Mouse (Mus musculus): ENCODE data around the gene Smpd4. TPM values are rescaled to one million over a fixed set of nuclear protein-coding genes. Genes with fewer than 3 reads are reported as not detected.
A peak's percentile ranks its signal among the peaks of the same experiment; 100 is the strongest.

The Smpd4 gene
- polyA plus RNA-seq, 1 experiment from 2014 or later: 22.8 TPM

DNA sequence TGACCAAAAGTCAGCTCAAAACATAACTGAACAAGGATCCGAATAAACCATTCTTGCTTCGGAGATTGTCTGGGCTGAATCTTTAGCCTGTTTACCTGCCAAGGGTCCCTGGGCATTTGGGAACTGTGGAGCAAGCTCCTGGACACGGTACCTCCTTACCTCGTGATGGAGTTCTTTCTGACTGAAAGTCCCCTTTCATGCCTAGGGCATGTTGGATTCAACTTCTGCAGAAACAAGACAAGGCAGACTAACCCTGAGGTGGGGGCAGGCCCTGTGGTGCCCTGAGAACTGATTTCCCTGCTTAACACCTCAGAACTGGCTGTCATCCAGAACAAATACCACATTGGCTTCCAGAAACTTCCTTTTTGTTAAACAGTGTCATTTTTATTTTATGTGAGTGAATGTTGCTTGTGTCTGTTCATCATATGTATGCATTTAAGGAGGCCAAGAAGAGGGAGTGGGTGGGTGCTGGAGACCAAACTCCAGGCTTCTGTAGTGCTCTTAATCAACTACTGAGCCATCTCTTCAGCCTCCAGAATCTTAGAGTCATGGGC is 24.4 kb downstream of the Smpd4 start:
- H3K36me3 ChIP-seq (ENCODE audit: control insufficient read depth, insufficient read depth): peaks cover 43% of the 10 kb centered on the region
- H3K4me2 ChIP-seq (ENCODE audit: low read depth, low read length): no peak overlapping the region
- no peak overlapping the region for H3K9ac ChIP-seq (ENCODE audit: low read length)
- H3K9me3 ChIP-seq (replicated peaks; ENCODE audit: control insufficient read depth, low read length): no peaks in the 10 kb centered on the region
- WGBS: 80% methylated on average over 4 of the region's 4 CpGs
- H3K27me3 ChIP-seq (ENCODE audit: control insufficient read depth, insufficient read depth, low read length): no peaks in the 10 kb centered on the region
- H3K27ac ChIP-seq (ENCODE audit: low read length): no peak overlapping the region
- ATAC-seq (replicated peaks; ENCODE audit: extremely low read depth, insufficient read depth, low FRiP score): no peak
- H3K4me1 ChIP-seq (ENCODE audit: control insufficient read depth, insufficient read depth, low read length): peaks cover 9% of the 10 kb centered on the region
- no peak overlapping the region for H3K4me3 ChIP-seq (ENCODE audit: low read length)

DNA sequence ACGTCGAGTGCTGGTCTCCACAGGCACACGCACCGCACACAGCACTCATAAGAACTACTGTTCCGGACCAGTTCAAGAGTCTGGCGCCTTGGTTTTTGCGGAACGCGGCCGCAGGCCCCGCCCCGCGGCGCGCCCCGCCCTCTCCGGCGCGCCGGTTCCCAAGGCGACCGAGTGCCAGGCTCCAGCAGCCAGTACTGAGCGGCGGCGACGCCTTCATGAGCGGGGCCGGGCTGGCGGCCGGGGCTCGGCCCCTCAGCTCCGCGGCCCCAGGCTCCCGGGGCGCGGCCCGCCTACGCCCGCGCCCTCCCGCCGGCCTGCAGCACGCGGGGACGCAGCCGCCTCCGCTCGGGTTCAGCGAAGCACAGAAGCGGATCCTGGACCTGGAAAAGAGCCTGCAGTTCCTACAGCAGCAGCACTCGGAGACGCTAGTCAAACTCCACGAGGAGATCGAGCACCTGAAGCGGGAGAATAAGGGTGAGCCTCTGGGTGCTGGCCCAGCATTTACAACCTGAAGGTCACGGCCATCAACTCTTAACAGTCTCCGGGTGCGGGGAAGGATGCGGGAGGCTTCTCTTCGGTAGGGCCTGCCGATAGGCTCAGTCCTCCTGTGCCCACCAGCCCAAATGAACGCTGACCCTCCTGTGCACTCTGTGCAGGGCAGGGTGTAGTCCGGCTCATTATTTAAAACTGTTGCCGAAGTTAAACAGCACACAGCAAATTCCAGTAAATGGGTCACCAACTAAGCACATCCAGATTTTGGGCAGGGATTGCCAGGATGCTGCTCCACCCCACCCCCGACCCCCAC is 27.4 kb downstream of the Smpd4 start, which contains the start of gene Ccdc74a:
Gene Ccdc74a (plus strand): TSS at position 161 of the 805 bp plus-strand sequence.
- ATAC-seq (replicated peaks; ENCODE audit: extremely low read depth, insufficient read depth, low FRiP score): peak; percentile 92
- peak within 1 kb of the TSS; percentile 98 for H3K4me2 ChIP-seq (ENCODE audit: low read depth, low read length)
- 2% methylated on average over 64 of the region's 65 CpGs for WGBS
- H3K9me3 ChIP-seq (replicated peaks; ENCODE audit: control insufficient read depth, low read length): no peaks in the 10 kb centered on the region
- peaks cover 21% of the 10 kb centered on the region for H3K36me3 ChIP-seq (ENCODE audit: control insufficient read depth, insufficient read depth)
- peaks cover 9% of the 10 kb centered on the region for H3K4me1 ChIP-seq (ENCODE audit: control insufficient read depth, insufficient read depth, low read length)
- H3K4me3 ChIP-seq (ENCODE audit: low read length): peak within 1 kb of the TSS; percentile 66
- peak within 1 kb of the TSS; percentile 11; the same call in 1 of the 2 replicates for H3K27ac ChIP-seq (ENCODE audit: low read length)
- H3K9ac ChIP-seq (ENCODE audit: low read length): peak within 1 kb of the TSS; percentile 74
- H3K27me3 ChIP-seq (ENCODE audit: control insufficient read depth, insufficient read depth, low read length): no peaks in the 10 kb centered on the region

- Histone ChIP-seq H3K27me3 (ENCODE audit: control insufficient read depth, insufficient read depth, low read length) (no peaks in the 10 kb centered on the region), H3K4me1 (ENCODE audit: control insufficient read depth, insufficient read depth, low read length) (peaks cover 9% of the 10 kb centered on the region), H3K9ac (ENCODE audit: low read length) (no peak overlapping the region), H3K27ac (ENCODE audit: low read length) (no peak overlapping the region), H3K4me3 (ENCODE audit: low read length) (no peak overlapping the region), H3K36me3 (ENCODE audit: control insufficient read depth, insufficient read depth) (peaks cover 21% of the 10 kb centered on the region), H3K4me2 (ENCODE audit: low read depth, low read length) (peak overlapping the region; percentile 98; the same call in 1 of the 2 replicates), H3K9me3 (replicated peaks; ENCODE audit: control insufficient read depth, low read length) (no peaks in the 10 kb centered on the region)
- no peak for ATAC-seq (replicated peaks; ENCODE audit: extremely low read depth, insufficient read depth, low FRiP score)
- WGBS: 33% methylated on average over 1 of the region's 1 CpGs
Observed at GRCm38 (mm10) chr16:17647156-17647555, 28.0 kb downstream of the Smpd4 start.

DNA sequence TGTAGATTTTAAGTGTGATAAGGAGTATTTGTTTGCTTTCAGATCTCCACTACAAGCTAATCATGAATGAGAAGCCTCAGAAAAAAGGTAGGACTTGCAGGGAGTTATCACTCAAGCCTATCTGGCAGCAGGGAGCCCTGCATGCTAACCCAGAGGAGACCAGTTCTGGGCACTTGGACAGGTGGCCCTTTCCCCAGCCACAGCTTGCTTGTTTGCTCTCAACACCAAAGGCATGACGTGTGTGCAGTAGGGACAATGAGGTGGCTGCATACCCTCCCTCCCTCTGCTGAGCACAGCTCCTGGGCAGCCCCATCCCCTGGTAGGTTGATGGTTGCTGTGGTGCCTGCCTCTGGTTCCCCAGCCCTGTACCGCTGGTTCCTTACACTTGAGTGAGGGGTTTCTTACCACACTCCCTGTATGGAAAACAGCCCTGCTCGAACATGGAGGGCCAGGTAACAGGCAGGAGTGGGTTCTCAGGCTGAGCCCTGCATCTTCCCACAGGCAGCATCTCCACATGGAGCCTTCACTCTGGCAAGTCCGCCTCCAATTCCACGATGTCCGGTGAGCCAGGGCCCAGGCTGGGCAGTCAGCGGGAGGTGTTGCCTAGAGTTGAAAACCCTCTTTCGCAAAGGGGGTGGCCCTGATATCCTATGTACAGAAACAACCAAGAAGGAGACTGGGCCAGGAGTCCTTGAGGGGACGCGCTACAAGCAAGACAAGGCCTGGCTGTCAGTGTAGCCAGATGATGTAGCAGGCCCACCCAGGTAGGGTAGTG is 28.6 kb downstream of the Smpd4 start:
- H3K36me3 ChIP-seq (ENCODE audit: control insufficient read depth, insufficient read depth): peaks cover 20% of the 10 kb centered on the region
- no peak overlapping the region for H3K9ac ChIP-seq (ENCODE audit: low read length)
- no peak for ATAC-seq (replicated peaks; ENCODE audit: extremely low read depth, insufficient read depth, low FRiP score)
- H3K4me1 ChIP-seq (ENCODE audit: control insufficient read depth, insufficient read depth, low read length): peaks cover 12% of the 10 kb centered on the region
- no peaks in the 10 kb centered on the region for H3K27me3 ChIP-seq (ENCODE audit: control insufficient read depth, insufficient read depth, low read length)
- 88% methylated on average over 10 of the region's 10 CpGs for whole genome bisulfite sequencing
- H3K27ac ChIP-seq (ENCODE audit: low read length): no peak overlapping the region
- no peak overlapping the region for H3K4me3 ChIP-seq (ENCODE audit: low read length)
- no peaks in the 10 kb centered on the region for H3K9me3 ChIP-seq (replicated peaks; ENCODE audit: control insufficient read depth, low read length)
- no peak overlapping the region for H3K4me2 ChIP-seq (ENCODE audit: low read depth, low read length)

- H3K27me3 ChIP-seq (ENCODE audit: control insufficient read depth, insufficient read depth, low read length): no peaks in the 10 kb centered on the region
- no peak overlapping the region for H3K9ac ChIP-seq (ENCODE audit: low read length)
- H3K27ac ChIP-seq (ENCODE audit: low read length): no peak overlapping the region
- no peak for ATAC-seq (replicated peaks; ENCODE audit: extremely low read depth, insufficient read depth, low FRiP score)
- H3K4me1 ChIP-seq (ENCODE audit: control insufficient read depth, insufficient read depth, low read length): peaks cover 12% of the 10 kb centered on the region
- H3K9me3 ChIP-seq (replicated peaks; ENCODE audit: control insufficient read depth, low read length): no peaks in the 10 kb centered on the region
- WGBS: 85% methylated on average over 16 of the region's 16 CpGs
- peaks cover 29% of the 10 kb centered on the region for H3K36me3 ChIP-seq (ENCODE audit: control insufficient read depth, insufficient read depth)
- H3K4me3 ChIP-seq (ENCODE audit: low read length): no peak overlapping the region
- H3K4me2 ChIP-seq (ENCODE audit: low read depth, low read length): no peak overlapping the region
Observed at GRCm38 (mm10) chr16:17649925-17650605, 30.9 kb downstream of the Smpd4 start.

DNA sequence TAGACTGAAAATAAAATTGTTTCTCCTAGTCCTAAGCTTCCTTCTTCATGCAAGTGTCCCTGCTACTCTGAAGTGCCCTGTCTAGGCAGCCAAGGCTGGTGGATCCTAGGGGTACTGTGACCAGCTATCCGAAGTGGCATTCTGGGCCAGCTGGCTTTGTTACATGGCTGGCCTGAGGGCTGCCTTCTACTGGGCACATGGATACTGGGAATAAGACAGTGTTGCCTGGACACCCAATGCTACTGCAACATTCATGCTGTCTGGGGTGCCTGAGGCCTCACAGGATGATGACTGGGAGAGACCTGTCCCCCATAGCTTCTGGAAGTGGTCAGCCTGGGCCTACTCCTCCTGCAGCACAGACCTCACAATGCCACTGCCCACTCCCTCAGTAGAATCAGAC is 31.6 kb downstream of the Smpd4 start:
- Histone ChIP-seq H3K27ac (ENCODE audit: low read length) (no peak overlapping the region), H3K4me3 (ENCODE audit: low read length) (no peak overlapping the region), H3K36me3 (ENCODE audit: control insufficient read depth, insufficient read depth) (peaks cover 33% of the 10 kb centered on the region), H3K27me3 (ENCODE audit: control insufficient read depth, insufficient read depth, low read length) (no peaks in the 10 kb centered on the region), H3K9me3 (replicated peaks; ENCODE audit: control insufficient read depth, low read length) (no peaks in the 10 kb centered on the region), H3K9ac (ENCODE audit: low read length) (no peak overlapping the region), H3K4me1 (ENCODE audit: control insufficient read depth, insufficient read depth, low read length) (peaks cover 12% of the 10 kb centered on the region), H3K4me2 (ENCODE audit: low read depth, low read length) (no peak overlapping the region)
- no peak for ATAC-seq (replicated peaks; ENCODE audit: extremely low read depth, insufficient read depth, low FRiP score)
- WGBS: 97% methylated on average over 1 of the region's 1 CpGs

DNA sequence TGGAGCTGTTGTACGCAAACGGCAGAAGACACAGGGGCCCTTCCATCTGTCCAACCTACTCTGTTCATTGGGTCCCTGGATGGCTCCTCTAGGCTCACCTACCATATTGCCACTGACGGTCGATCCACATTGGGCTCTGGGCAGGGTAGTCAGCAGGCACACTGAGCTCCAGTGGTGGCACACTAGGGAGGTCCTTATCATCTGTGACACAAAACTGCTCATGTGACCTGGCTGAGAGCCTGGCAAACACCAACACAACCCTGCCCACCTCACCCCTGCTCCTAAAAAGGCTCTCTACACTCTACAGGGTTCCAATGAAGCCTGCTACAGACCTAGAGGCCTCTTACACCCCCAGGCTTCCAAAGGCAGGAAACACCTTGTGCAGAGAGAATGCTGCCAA is 33.5 kb downstream of the Smpd4 start:
- Histone ChIP-seq H3K27me3 (ENCODE audit: control insufficient read depth, insufficient read depth, low read length) (no peaks in the 10 kb centered on the region), H3K4me3 (ENCODE audit: low read length) (no peak overlapping the region), H3K9ac (ENCODE audit: low read length) (no peak overlapping the region), H3K4me2 (ENCODE audit: low read depth, low read length) (no peak overlapping the region), H3K4me1 (ENCODE audit: control insufficient read depth, insufficient read depth, low read length) (peaks cover 19% of the 10 kb centered on the region), H3K9me3 (replicated peaks; ENCODE audit: control insufficient read depth, low read length) (no peaks in the 10 kb centered on the region), H3K27ac (ENCODE audit: low read length) (no peak overlapping the region), H3K36me3 (ENCODE audit: control insufficient read depth, insufficient read depth) (peaks cover 35% of the 10 kb centered on the region)
- WGBS: 77% methylated on average over 4 of the region's 4 CpGs
- ATAC-seq (replicated peaks; ENCODE audit: extremely low read depth, insufficient read depth, low FRiP score): no peak

DNA sequence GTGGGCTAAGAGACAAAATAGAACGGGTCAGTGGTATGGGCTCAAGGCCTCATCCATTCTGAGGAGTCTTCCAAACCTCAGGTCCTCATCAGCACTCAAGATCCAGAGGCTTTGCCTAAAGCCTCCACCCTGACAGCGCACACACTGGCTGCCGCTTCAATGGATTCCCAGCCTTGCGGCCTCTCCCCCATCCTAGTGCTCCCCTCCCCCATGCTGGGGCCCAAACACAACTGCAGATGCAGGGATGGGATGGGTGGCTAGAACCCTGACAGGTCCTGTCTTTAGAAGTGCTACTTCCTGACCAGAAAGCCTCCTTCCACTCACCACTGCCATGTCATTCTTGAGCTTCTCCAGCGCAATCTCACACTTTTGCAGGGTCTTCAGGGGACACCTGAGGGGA is 34.4 kb downstream of the Smpd4 start:
- Histone ChIP-seq H3K27me3 (ENCODE audit: control insufficient read depth, insufficient read depth, low read length) (no peaks in the 10 kb centered on the region), H3K4me2 (ENCODE audit: low read depth, low read length) (no peak overlapping the region), H3K36me3 (ENCODE audit: control insufficient read depth, insufficient read depth) (peaks cover 35% of the 10 kb centered on the region), H3K27ac (ENCODE audit: low read length) (no peak overlapping the region), H3K4me3 (ENCODE audit: low read length) (no peak overlapping the region), H3K4me1 (ENCODE audit: control insufficient read depth, insufficient read depth, low read length) (peaks cover 19% of the 10 kb centered on the region), H3K9me3 (replicated peaks; ENCODE audit: control insufficient read depth, low read length) (no peaks in the 10 kb centered on the region), H3K9ac (ENCODE audit: low read length) (no peak overlapping the region)
- no peak for ATAC-seq (replicated peaks; ENCODE audit: extremely low read depth, insufficient read depth, low FRiP score)
- WGBS: 93% methylated on average over 5 of the region's 5 CpGs
